Mouse (Mus musculus): Measurements from ENCODE around the gene Ifitm1. TPM values are rescaled to one million over a fixed set of nuclear protein-coding genes. Genes with fewer than 3 reads are reported as not detected.
A peak's percentile ranks its signal among the peaks of the same experiment; 100 is the strongest.

Ifitm1 gene
- total RNA-seq, 2 experiments from 2014 or later = 25.3 to 149 TPM

DNA sequence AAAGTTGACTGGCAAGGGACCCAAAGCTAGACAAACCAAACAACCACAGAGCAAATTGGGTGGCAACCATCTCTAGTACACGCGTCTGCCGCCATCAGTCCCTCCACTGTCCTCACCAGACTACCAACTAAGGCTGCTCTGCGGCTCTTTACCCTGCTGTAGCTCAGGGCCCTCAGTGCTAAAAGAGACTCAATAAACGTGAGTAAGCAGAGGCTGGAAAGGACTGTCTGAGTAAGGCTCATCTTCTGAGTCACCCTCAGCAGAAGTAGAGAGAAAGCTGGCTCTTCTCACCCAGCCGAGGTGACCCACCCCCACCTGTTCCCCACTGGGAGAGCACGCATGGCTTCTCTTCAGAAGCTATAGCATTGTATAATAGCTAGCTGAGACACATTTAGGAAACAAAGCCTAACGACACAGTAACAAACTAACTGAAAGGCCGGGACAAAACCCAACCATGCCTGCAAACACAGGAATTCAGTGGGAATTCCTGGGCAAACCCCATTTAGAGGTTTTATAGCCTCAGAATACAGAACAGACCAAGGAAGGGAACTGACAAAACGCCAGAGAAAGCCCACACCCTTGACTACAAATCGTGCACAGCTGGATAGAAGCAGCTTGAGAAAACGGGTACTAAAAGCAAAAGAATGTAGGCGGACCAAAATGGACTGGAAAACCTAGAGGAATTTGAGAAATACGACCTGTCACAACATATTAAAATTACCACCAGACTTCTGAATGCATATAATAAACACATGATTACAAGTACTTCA, 6.6 kb downstream of the Ifitm1 start:
- ATAC-seq (replicated peaks; ENCODE audit: poor library complexity, severe bottlenecking) = no peak

DNA sequence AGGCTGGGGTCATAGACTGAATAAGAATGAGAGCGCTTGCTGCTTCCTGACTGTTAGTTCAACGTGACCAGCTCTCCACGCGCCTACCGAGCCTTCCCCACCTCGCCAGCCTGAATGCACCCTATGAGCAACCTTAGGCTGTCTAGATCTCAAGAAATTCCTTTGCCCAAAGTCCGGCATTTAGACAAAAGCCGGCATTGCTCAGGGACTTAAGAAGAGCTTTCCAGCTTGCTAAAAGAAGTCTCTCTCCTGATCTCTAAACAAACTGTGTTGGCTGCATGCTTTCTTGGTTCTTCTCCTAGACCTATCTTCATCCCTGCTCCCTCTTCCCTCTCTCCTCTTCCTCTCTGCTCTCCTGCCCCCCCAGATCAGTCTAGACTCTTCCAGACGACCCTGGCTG, 7.9 kb downstream of the Ifitm1 start:
- ATAC-seq (replicated peaks; ENCODE audit: poor library complexity, severe bottlenecking) = no peak

GRCm38 (mm10) chr7:140975465-140975864, 8.4 kb downstream of the Ifitm1 start:
- no peak for ATAC-seq (replicated peaks; ENCODE audit: poor library complexity, severe bottlenecking)

GRCm38 (mm10) chr7:140976720-140977119, 9.7 kb downstream of the Ifitm1 start:
- peak; percentile 61 for ATAC-seq (replicated peaks; ENCODE audit: poor library complexity, severe bottlenecking)

DNA sequence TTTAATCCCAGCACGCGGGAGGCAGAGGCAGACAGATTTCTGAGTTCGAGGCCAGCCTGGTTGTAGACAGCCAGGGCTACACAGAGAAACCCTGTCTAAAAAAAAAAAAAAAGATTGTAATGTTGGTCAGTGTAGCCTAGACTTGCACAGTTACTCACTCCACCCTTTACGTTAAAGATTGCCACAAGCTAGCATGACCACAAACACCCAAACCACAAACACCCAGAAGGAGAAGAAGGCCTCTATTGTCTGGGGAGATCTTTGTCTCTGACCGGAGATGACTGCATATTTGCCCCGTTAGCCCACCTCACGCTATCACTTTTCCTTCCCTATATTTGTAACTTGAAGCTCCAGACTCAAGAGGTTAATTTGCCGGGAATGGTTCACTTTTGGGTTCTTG, 14.7 kb downstream of the Ifitm1 start:
- ATAC-seq (replicated peaks; ENCODE audit: poor library complexity, severe bottlenecking) = peak; percentile 99

GRCm38 (mm10) chr7:140982971-140983370, 15.9 kb downstream of the Ifitm1 start:
- ATAC-seq (replicated peaks; ENCODE audit: poor library complexity, severe bottlenecking) = no peak

- ATAC-seq (replicated peaks; ENCODE audit: poor library complexity, severe bottlenecking) = peak; percentile 17
These were observed 20.4 kb downstream of the Ifitm1 start for GRCm38 (mm10) chr7:140987182-140988138.

GRCm38 (mm10) chr7:140989022-140989421, 22.0 kb downstream of the Ifitm1 start:
- no peak for ATAC-seq (replicated peaks; ENCODE audit: poor library complexity, severe bottlenecking)

GRCm38 (mm10) chr7:140990185-140990584, 23.2 kb downstream of the Ifitm1 start:
- peak; percentile 10; the same call in 1 of the 2 replicates for ATAC-seq (replicated peaks; ENCODE audit: poor library complexity, severe bottlenecking)

DNA sequence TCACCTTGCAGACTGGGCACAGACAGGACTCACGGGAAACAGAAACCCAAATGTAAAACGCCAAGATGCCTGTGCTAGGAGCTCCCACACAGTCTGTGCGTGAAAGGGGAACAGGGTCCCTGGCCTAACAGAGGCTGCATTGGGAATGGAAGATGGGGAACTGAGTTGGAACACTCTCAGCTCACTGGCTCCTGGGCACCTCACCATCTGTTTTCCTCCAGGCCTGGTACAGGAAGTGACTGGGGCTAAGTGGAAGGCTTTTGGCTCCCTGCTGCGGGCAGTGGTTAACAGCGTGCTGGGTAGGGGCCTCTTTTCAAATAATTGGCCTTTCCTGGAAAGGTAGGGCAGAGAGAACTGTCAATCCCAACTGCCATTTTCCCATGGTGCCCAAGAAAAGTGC, 23.6 kb downstream of the Ifitm1 start:
- peak; percentile 93 for ATAC-seq (replicated peaks; ENCODE audit: poor library complexity, severe bottlenecking)

DNA sequence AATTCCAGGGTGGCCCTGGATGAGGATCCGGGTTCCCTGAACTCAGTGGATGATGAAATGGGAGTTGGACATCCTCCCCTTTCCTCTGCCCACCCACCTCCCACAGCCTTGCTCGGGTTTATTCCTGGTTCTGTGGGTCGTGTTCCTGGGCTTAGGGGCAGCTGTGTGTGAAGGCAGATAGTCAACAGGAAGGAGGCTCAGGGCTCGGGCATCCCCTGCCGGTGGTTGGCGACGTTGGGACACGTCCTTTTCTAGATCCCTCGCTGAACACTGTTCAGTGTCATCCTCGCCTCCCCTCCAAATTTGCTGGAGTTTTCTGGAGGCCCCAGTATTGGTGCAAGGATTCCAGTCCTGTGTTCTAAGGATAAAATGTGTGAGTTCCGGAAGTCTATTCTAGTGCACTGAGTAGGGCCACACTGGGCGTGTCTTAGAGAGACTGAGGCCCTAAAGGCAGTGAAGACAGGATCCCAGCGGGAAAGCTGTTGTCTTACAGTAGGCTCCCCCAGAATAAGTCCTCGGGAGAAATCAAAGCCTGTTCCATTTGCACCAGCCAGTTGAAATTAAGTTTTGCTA, 24.2 kb downstream of the Ifitm1 start:
- ATAC-seq (replicated peaks; ENCODE audit: poor library complexity, severe bottlenecking) = peak; percentile 63

- ATAC-seq (replicated peaks; ENCODE audit: poor library complexity, severe bottlenecking) = peak; percentile 84
These were observed 30.8 kb downstream of the Ifitm1 start for GRCm38 (mm10) chr7:140997817-140998216.

GRCm38 (mm10) chr7:140998853-140999700, 32.1 kb downstream of the Ifitm1 start:
- ATAC-seq (replicated peaks; ENCODE audit: poor library complexity, severe bottlenecking) = peak; percentile 86

GRCm38 (mm10) chr7:141000881-141001708, 34.1 kb downstream of the Ifitm1 start:
- ATAC-seq (replicated peaks; ENCODE audit: poor library complexity, severe bottlenecking) = no peak

- ATAC-seq (replicated peaks; ENCODE audit: poor library complexity, severe bottlenecking) = no peak
These were observed 36.4 kb downstream of the Ifitm1 start for GRCm38 (mm10) chr7:141003248-141004010.

DNA sequence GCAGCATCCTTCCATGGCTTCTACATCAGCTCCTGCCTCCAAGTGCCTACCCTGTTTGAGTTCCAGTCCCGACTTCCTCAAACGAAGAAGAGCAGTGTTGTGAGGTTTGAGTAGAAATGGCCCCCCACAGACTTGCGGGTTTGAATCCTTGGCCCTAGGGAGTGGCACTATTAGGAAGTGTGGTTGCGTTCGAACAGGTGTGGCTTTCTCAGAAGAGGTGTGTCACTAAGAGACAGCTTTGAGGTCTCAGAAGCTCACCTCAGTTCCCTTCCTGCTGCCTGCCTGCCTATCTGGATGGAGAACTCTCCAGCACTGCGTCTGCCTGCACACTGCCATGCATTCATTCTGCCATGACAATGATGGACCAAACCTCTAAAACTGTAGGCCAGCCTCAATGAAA, 39.4 kb downstream of the Ifitm1 start:
- 0 out of 2 replicates have a peak, but pooled peaks have one; percentile 7 for ATAC-seq (replicated peaks; ENCODE audit: poor library complexity, severe bottlenecking)

DNA sequence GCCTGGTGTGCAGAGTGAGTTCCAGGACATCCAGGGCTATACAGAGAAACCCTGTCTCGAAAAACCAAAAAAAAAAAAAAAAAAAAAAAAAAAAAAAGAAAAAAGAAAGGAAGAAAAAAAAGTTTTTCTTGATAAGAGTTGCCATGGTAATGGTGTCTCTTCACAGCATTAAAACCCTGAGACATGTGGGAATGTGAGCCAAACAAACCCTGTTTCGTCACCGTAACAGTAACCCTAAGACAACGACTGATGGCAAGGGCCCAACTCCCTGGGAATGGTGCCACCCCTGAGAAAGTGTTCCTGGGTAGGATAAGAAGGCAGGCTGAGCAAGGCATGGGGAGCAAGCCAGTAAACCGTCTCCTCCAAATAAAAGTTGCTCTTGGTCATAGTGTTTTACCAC, 39.9 kb downstream of the Ifitm1 start:
- no peak for ATAC-seq (replicated peaks; ENCODE audit: poor library complexity, severe bottlenecking)

DNA sequence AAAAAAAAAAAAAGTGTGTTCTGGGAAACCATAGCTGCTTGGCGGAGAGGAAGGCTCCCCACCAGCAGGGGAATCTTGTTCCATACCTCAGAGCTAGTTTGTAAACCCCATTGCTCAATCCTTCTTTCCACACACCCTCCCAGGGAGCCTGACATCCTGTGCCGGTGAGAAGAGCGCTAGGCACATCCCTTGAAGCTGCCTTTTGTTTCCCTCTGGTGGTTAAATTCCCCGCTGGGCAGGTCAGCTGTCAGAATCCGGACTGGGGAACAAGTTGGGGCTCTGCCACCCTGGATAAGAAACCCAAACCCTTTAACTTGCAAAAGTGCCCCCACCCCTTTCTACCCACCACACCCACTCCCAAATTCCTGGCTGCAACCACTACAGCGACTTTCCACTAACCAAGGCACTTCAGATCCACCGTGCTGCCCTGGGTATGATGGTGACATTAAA, 41.3 kb downstream of the Ifitm1 start:
- peak; percentile 84 for ATAC-seq (replicated peaks; ENCODE audit: poor library complexity, severe bottlenecking)

All from granulocyte monocyte progenitor cell, adult 5-6 weeks (primary cell).